Mouse (Mus musculus) midbrain, embryonic 11.5 days (tissue): Measurements from ENCODE around the gene Cd4. TPM values are rescaled to one million over a fixed set of nuclear protein-coding genes. Genes with fewer than 3 reads are reported as not detected.
A peak's percentile ranks its signal among the peaks of the same experiment; 100 is the strongest.

Experiments used
- ATAC-seq: fragments of 200-750 bp; cut with Nextera tagmentation; 2 replicates; pipeline ENCODE4 v1.8.0; 2017; ENCODE audit warnings: moderate TSS enrichment, moderate library complexity; ENCODE audit not compliant: low FRiP score
- DNase-seq: peaks from one replicate; pipeline ENCODE4 v3.0.0; 2015; ENCODE audit warnings: low spot score; ENCODE audit errors: missing footprints
- H3K27ac ChIP-seq: fragments of 300-500 bp; sonication (generic); 2 replicates; pipeline ENCODE4 v1.5.1; 2014; ENCODE audit warnings: low read depth, low read length
- H3K27me3 ChIP-seq: fragments of 300-500 bp; sonication (generic); 2 replicates; pipeline ENCODE4 v1.6.1; 2014; ENCODE audit warnings: mild to moderate bottlenecking, low read length, moderate library complexity, mixed read lengths; ENCODE audit not compliant: control insufficient read depth, insufficient read depth
- H3K36me3 ChIP-seq: fragments of 300-500 bp; sonication (generic); 2 replicates; pipeline ENCODE4 v1.6.1; 2014; ENCODE audit warnings: mild to moderate bottlenecking, low read length, moderate library complexity, mixed read lengths; ENCODE audit not compliant: control insufficient read depth, insufficient read depth
- H3K4me1 ChIP-seq: fragments of 300-500 bp; sonication (generic); 2 replicates; pipeline ENCODE4 v1.6.1; 2014; ENCODE audit warnings: low read length; ENCODE audit not compliant: control insufficient read depth, insufficient read depth
- H3K4me2 ChIP-seq: fragments of 300-500 bp; sonication (generic); 2 replicates; pipeline ENCODE4 v1.6.1; 2014; ENCODE audit warnings: mild to moderate bottlenecking, moderate library complexity
- H3K4me3 ChIP-seq: fragments of 300-500 bp; sonication (generic); 2 replicates; pipeline ENCODE4 v1.5.1; 2014; ENCODE audit warnings: low read depth, low read length
- H3K9ac ChIP-seq: fragments of 300-500 bp; sonication (generic); 2 replicates; pipeline ENCODE4 v1.6.1; 2014; ENCODE audit warnings: low read length
- H3K9me3 ChIP-seq: fragments of 300-500 bp; sonication (generic); 2 replicates; pipeline ENCODE4 v1.6.1; 2016; ENCODE audit warnings: low read length; ENCODE audit not compliant: control insufficient read depth
- WGBS: fragments of 180-500 bp; shearing (Covaris S2); extraction: QIAGEN DNeasy Blood & Tissue Kit; methylation state at CpG from one replicate; pipeline ENCODE4 v1.1.7; 2014; 5-methylcytosine and 5-hydroxymethylcytosine counted together
- polyA plus RNA-seq: library from polyadenylated mRNA; unstranded; fragments of >200 nt; fragmentation: Nextera tagmentation; extraction: Ambion mirVana; gene quantifications from 2 replicates; pipeline ENCODE4 v1.2.1, GENCODE M21; 2014

The Cd4 gene
- polyA plus RNA-seq, 1 experiment from 2014 or later = not detected

- no peaks in the 10 kb centered on the region for H3K36me3 ChIP-seq
- H3K9me3 ChIP-seq = no peaks in the 10 kb centered on the region
- peak; percentile 14 for ATAC-seq
- H3K4me2 ChIP-seq = peak overlapping the region; percentile 6; the same call in 1 of the 2 replicates
- H3K4me1 ChIP-seq = peaks cover 39% of the 10 kb centered on the region
- no peak overlapping the region; the same call in 1 of the 2 replicates for H3K27ac ChIP-seq
- peak overlapping the region; percentile 47 for H3K9ac ChIP-seq
- DNase-seq = peak; percentile 99
- H3K27me3 ChIP-seq = peaks cover 3% of the 10 kb centered on the region; the same call in 1 of the 2 replicates
- H3K4me3 ChIP-seq = no peak overlapping the region
- 10% methylated on average over 12 of the region's 12 CpGs for WGBS
Observed at GRCm38 (mm10) chr6:124859725-124860124, 28.3 kb downstream of the Cd4 start.

GRCm38 (mm10) chr6:124858561-124859318 lies 29.3 kb downstream of the Cd4 start:
- no peak overlapping the region for H3K27ac ChIP-seq
- H3K4me2 ChIP-seq = no peak overlapping the region; the same call in 1 of the 2 replicates
- no peak overlapping the region for H3K4me3 ChIP-seq
- H3K27me3 ChIP-seq = peaks cover 3% of the 10 kb centered on the region; the same call in 1 of the 2 replicates
- DNase-seq = no peak
- ATAC-seq = no peak
- no peaks in the 10 kb centered on the region for H3K9me3 ChIP-seq
- peaks cover 35% of the 10 kb centered on the region for H3K4me1 ChIP-seq
- no peak overlapping the region for H3K9ac ChIP-seq
- no peaks in the 10 kb centered on the region for H3K36me3 ChIP-seq
- WGBS = 79% methylated on average over 28 of the region's 28 CpGs

GRCm38 (mm10) chr6:124857840-124858530 lies 30.0 kb downstream of the Cd4 start:
- peak overlapping the region; percentile 67 for H3K4me2 ChIP-seq
- ATAC-seq = no peak
- 25% methylated on average over 26 of the region's 26 CpGs for WGBS
- H3K9ac ChIP-seq = peak overlapping the region; percentile 94
- H3K27me3 ChIP-seq = peaks cover 3% of the 10 kb centered on the region; the same call in 1 of the 2 replicates
- no peak for DNase-seq
- H3K9me3 ChIP-seq = no peaks in the 10 kb centered on the region
- H3K27ac ChIP-seq = no peak overlapping the region
- peaks cover 32% of the 10 kb centered on the region for H3K4me1 ChIP-seq
- no peaks in the 10 kb centered on the region for H3K36me3 ChIP-seq
- H3K4me3 ChIP-seq = peak overlapping the region; percentile 71

- Histone ChIP-seq H3K4me2 (peak within 1 kb of the TSS; percentile 67), H3K4me3 (peak within 1 kb of the TSS; percentile 71), H3K9ac (peak within 1 kb of the TSS; percentile 94), H3K9me3 (no peaks in the 10 kb centered on the region), H3K27me3 (peaks cover 3% of the 10 kb centered on the region; the same call in 1 of the 2 replicates), H3K36me3 (no peaks in the 10 kb centered on the region), H3K27ac (peak within 1 kb of the TSS; percentile 82), H3K4me1 (peaks cover 26% of the 10 kb centered on the region)
- DNase-seq = peak; percentile 97
- ATAC-seq = peak; percentile 88
- under 1% methylated on average over 70 of the region's 86 CpGs for WGBS
Observed at GRCm38 (mm10) chr6:124856916-124857839, 30.8 kb downstream of the Cd4 start, which contains the start of gene P3h3. TSS of gene P3h3 (minus strand) at chr6:124857752.

GRCm38 (mm10) chr6:124856321-124856720 lies 31.7 kb downstream of the Cd4 start:
- peak overlapping the region; percentile 94 for H3K9ac ChIP-seq
- H3K27me3 ChIP-seq = peaks cover 3% of the 10 kb centered on the region; the same call in 1 of the 2 replicates
- no peaks in the 10 kb centered on the region for H3K9me3 ChIP-seq
- H3K4me2 ChIP-seq = peak overlapping the region; percentile 67
- 9% methylated on average over 14 of the region's 14 CpGs for WGBS
- H3K4me3 ChIP-seq = peak overlapping the region; percentile 71
- DNase-seq (peak; percentile 92), ATAC-seq (peak; percentile 23; the same call in 1 of the 2 replicates)
- H3K36me3 ChIP-seq = no peaks in the 10 kb centered on the region
- H3K4me1 ChIP-seq = peaks cover 17% of the 10 kb centered on the region
- H3K27ac ChIP-seq = 0 out of 2 replicates have a peak overlapping the region, but pooled peaks have one; percentile 82

GRCm38 (mm10) chr6:124854647-124855046 lies 33.4 kb downstream of the Cd4 start:
- H3K9me3 ChIP-seq = no peaks in the 10 kb centered on the region
- H3K27me3 ChIP-seq = peaks cover 3% of the 10 kb centered on the region; the same call in 1 of the 2 replicates
- no peak overlapping the region for H3K9ac ChIP-seq
- H3K4me3 ChIP-seq = no peak overlapping the region
- H3K4me2 ChIP-seq = no peak overlapping the region
- H3K36me3 ChIP-seq = no peaks in the 10 kb centered on the region
- no peak overlapping the region; the same call in 1 of the 2 replicates for H3K27ac ChIP-seq
- WGBS = 72% methylated on average over 12 of the region's 12 CpGs
- H3K4me1 ChIP-seq = peaks cover 11% of the 10 kb centered on the region
- ATAC-seq (no peak), DNase-seq (no peak)

GRCm38 (mm10) chr6:124850535-124850934 lies 37.5 kb downstream of the Cd4 start:
- Histone ChIP-seq H3K9me3 (no peaks in the 10 kb centered on the region), H3K36me3 (no peaks in the 10 kb centered on the region), H3K27ac (no peak overlapping the region), H3K4me2 (no peak overlapping the region), H3K4me3 (no peak overlapping the region), H3K9ac (no peak overlapping the region), H3K4me1 (no peaks in the 10 kb centered on the region), H3K27me3 (no peaks in the 10 kb centered on the region)
- 60% methylated on average over 8 of the region's 8 CpGs for WGBS
- DNase-seq (peak; percentile 72), ATAC-seq (no peak)

GRCm38 (mm10) chr6:124847305-124847704 lies 40.7 kb downstream of the Cd4 start:
- H3K9me3 ChIP-seq = no peaks in the 10 kb centered on the region
- WGBS = 10% methylated on average over 9 of the region's 9 CpGs
- H3K4me3 ChIP-seq = no peak overlapping the region
- DNase-seq (peak; percentile 100), ATAC-seq (peak; percentile 92)
- H3K4me2 ChIP-seq = no peak overlapping the region
- no peaks in the 10 kb centered on the region for H3K36me3 ChIP-seq
- H3K9ac ChIP-seq = no peak overlapping the region
- H3K4me1 ChIP-seq = no peaks in the 10 kb centered on the region
- no peaks in the 10 kb centered on the region for H3K27me3 ChIP-seq
- H3K27ac ChIP-seq = no peak overlapping the region
